Mouse (Mus musculus) right cerebral cortex, postnatal 25 days (tissue): ENCODE results near the gene Dnal4.
"Not testable (repeated sequence)": the region's sequence is repeated elsewhere in the genome, so short reads cannot be mapped to it uniquely, and the experiment has no call there.

ENCODE experiments used
- DNase-seq: peaks from one replicate; pipeline ENCODE4 v3.0.0; 2022

The Dnal4 gene

DNA sequence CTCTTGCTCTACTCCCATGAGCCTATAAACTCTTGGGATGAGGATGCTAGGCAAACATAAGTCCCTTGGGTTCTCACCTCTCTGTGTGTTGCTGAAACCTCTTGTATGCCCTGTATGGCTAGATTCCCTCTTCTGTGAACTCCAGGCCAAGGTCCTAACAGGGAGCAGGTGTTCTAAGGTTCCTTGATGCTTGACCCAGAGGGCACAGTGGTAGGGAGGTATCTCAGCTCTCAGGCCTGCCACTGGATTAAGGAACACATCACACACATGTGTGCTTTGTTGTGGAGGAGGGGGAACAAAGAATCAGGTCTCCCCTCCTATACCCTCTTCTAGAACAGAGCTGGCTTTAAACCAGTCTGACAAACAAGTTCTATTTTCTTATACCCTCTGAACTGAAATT lies at the start of gene Dnal4:
Dnal4 (minus strand) TSS at position 101 of the 400 bp plus-strand sequence.
- no peak for DNase-seq

DNA sequence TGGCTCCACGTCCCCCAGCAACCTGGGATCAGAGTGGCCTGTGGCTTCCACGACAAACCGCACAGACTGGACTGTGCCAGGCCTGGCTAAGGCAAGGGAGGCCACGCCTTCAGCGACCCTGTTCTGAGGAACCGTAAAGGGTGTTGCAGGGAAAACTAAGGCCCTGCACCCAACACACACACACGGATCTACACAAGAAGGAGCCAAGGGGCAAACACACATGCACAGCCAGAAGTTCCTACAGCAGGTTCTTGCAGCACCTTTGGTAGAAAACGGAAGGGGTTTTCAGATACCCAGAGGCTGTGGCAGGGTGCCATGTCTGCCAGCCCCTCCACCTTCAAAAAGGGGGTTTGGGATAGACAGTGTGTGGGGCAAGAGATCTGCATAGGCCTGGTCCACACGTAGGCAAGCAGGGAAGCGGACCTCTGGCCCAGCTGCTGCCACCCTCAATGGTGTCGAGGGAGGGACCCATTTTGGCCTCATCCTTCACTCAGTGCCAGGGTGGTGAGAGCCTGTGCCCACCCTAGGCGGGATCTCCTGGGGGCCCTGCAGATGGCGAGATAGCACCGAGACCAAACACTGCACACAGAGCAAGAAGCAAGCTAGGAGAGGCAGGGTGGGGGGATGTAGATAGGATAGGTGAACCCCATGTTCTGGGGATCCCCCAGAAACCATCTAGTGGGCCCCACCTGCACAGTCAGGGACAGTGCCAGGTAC lies 49.6 kb upstream of the Dnal4 start:
- no peak for DNase-seq

DNA sequence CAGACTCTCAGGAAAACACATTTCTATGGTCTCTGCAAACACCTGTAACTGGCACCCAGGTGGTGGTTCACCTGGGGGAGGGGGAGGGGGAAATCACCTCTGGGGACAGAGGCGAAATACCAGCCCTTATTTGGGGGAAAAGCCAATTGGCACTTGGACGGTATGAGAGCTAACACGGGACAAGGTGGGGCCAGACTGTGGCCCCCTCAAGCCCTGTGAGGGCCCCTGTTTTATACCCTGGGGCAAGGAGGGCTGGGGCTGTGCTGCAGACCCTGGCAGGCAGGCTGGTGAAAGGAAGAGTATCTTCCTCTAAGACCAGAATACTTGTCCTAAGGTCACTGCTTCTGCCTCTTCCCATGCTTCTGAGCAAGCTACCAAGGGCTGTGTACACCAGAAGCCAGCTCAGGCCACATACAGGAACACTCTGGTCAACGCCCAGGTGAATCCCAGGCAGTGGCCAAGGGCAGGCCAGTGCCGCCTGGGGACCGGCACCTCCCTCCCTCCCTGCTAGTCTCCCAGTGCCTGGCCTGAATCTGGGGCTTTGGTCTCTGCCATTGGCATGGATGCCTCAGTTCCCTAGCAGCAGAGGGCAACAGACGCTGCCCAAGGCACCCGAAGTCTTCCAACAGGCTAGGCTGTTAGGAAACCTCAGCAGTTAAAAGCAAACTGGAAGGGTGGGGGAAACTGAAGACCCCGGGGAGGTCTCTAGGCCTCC lies 48.7 kb upstream of the Dnal4 start:
- DNase-seq: no peak

DNA sequence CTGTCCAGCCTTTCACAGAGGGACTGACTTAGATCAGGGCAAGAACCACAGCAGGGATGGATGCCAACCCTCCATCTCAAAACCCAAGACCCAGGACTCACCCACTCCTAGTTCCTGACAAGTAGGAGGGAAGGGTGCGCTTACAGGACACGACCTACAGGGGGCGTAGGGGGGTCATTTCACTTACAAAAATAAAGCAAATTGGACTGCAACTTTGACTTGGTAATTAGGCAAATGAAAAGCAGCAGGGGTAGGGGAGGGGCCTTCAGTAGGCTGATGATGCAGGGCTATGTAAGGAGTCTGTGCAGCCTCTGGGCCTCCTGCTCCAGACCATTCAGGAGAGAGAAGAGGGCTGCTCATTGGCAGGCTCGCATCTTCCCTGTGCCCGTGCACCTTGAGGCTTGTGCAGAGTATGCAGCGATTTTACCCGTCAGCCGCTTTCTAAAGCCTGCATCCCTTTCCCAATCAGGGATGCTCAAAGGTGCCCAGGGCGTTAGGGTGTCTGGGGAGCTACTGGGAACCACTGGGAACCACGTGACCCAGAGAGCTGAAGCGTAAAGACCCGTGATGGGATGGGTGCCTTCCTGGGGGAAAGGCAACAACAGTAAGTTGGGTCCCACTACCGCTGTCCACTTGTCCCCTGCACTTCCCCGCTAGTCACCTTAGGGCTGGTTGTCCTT lies 47.6 kb upstream of the Dnal4 start:
- no peak for DNase-seq

DNA sequence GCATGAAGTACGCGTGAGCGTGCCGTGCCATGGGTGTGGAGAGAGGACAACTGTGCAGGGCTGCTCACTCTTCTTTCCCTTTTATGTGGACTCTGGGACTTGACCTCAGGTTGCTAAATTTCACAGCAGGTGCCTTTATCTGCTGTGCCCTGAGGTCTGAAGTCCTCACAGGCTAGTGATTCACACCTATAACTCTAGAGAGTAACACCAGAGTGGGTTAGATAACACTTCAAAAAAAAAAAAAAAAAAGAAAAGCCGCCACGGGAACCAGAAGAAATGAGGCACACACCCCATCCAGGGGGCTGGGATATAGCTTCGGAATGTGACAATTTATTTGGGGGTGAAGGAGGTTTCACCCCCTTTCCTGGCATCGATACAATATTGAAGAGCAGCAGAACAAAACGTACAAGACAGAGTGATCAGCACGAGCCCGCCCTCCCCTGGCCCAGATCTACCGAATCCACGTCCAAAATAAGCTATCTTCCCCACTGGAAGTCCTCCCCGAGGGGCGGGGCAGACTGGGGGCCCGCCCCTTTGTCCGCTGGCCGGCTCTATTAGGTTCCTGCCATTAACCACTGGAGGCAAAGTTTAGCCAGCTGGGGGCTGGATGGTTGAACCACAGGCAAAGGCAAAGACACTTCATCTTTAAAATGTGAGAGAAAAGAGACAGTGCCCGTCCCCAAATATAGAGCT lies 46.1 kb upstream of the Dnal4 start:
- DNase-seq: no peak

DNA sequence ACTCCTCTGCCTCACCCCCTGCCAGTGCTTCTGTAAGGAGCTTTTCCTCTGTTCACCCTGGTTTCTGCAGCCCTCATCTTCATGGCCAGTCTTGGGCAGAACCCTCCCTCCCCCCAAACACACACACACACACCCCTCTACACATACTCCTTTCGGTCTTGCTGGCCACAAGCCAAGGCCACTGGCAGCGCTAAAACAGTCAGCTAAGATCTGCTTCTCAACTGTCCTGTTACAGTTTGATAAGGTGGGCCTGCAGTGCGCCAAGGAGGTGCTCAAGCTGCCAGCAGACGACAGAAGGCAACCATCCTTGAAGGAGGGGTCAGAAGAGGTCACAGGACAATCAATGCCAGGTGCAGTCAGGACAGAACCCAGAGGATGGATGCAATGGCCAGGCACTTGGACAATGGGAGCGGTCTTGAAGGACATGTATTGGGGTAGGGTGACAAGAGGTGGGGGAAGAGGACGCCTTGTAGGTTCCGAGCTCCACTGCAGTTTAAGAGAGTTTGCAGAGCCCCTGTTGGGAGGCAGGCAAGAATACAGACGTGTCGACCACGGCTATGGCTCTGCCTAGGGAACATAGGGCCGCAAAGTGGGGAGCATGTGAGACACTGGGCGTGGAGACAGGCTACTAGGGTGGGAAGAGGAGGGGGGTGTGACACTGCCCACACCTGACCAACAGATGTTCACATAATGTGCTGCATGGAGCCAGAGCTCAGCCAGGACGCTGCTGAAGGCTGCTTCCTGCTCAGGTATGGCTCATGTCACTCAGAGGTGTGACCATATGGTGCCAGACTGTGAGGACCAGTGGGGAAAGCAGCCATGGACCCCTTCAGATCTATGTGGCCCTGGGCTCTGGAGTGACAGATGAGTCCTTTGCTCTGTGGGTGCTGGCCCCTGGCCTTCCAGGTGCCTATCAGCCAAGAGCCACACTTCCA lies 44.9 kb upstream of the Dnal4 start:
- no peak for DNase-seq

DNA sequence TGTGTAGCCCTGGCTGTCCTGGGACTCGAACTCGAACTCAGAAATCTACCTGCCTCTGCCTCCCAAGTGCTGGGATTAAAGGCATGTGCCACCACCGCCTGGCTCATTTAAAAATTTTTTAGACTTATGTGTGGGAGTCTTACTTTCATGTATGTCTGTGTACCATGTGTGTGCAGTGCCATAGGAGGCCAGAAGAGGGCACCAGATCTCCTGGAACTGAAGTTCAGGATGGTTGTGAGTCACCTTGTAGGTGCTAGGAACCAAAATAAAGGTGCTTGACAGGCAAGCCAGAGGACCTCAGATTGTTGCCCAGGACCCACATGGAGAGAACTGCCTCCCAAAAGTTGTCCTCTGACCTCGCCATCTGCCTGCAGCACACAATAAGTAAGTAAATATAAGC lies 40.7 kb upstream of the Dnal4 start:
- DNase-seq: no peak

DNA sequence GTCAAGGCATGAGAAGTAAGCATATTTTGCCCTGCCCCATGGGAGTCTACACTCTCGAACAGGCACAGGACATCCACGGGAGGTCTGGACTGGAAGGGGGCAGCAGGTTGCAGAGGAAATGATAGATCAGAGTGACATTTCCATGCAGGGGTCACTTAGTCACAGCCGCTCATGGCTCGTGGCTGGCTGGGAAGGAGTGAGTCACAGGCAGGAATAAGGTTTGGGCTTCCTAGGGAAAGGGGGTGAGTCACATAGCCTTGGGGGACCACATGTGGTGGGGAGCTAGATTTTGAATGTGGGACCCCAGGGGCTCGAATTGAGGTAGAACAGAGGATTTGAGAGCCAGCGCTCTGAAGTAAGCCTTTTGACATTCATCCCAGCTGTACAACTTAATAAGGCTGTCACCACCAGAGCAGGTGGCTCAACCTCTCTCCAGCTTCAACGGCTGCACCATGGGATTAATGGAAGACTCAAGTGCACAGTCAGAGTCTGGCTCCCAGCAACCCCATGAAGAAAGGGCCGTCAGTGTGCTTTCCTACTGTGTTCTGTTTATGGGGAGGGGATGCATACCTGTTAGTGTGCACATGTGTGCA lies 36.1 kb upstream of the Dnal4 start:
- DNase-seq: no peak

DNA sequence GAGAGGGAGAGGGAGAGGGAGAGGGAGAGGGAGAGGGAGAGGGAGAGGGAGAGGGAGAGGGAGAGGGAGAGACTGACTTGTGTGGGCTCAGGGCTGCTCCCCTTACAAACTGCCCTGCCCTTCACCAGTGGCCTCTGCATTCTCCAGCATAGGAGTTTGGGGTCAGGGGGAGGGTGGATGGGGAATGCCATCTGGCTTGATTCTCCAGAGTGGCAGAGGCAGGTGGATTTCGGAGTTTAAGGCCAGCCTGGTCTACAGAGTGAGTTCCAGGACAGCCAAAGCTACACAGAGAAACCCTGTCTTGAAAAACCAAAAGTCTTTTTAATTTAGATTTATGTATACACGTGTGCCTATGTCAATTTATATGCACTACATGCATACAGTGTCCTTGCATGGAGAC lies 35.2 kb upstream of the Dnal4 start:
- DNase-seq: not testable (repeated sequence)

DNA sequence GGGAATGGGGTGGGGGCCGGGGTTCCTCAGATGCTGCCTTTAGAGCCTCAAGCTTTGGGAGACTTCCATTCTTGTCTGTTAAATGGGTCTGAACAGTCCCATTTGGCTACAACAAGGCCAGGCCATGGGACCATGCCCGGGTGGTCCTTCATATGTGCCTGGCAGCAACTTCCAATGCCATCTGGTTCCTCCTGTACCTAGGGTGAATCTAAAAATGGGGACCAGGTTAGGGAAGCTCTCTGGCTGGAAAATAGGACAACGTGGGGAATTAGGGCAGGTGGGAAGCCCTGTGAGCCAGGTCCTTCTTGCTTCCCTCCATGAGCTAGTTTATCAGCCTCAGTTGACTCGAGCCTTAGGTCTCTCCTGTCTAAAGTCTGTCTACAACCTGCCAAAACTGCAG lies 33.3 kb upstream of the Dnal4 start:
- DNase-seq: no peak

DNA sequence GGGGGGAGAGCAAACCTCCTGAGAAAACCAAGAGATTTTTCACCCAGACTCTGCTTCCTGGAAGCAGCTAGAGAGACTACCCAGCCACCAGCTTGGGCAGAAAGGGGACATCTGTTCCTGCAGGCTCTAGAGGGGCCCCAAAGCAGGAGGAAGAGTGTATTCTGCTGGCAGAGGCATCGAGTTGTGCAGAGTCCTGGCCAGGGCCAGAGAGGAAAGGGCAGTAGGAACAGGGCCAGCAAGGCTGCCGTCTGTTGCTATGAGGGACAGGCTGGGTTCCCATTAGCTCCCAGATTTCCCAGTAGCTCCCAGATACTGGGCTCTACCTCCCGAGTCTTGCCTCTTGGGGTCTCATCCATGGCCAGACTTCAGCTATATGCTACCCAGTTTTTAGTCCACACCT lies 32.4 kb upstream of the Dnal4 start:
- no peak for DNase-seq

DNA sequence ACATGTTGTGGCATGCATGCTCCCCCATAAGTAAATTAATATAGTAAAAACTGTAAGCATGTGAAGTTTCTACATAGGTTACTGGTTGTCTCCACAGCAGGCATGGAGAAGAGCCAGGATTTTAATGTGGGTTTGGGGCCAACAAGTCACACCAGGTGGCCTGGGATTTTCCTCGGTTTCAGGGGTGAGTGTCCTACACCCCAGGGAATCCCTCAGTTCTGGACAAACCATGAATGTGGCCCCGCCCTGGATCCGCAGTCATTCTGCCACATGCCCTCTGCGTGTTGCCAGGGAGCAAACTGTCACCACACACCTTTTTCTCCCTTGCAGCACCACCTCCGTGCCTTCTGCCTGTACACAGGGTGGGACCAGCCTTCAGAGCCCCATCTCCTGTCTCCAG lies 31.0 kb upstream of the Dnal4 start:
- DNase-seq: no peak

DNA sequence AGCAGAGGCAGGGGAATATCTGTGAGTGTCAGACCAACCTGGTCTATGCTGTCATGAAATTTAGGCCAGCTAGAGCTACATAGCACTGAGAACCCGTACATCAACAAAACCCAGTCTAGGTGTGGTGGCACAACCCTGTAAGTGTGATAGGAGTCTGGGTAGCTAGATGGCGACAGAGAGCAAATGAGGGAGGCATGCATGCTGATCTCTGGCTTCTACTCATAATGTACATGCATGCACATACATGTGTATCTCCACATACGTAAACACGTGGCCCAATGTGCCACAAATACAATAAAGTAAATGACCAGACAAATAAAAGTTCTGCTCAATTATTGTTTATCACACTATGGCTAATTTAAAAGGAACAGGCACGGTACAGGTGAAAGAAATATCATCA lies 30.5 kb upstream of the Dnal4 start:
- no peak for DNase-seq

DNA sequence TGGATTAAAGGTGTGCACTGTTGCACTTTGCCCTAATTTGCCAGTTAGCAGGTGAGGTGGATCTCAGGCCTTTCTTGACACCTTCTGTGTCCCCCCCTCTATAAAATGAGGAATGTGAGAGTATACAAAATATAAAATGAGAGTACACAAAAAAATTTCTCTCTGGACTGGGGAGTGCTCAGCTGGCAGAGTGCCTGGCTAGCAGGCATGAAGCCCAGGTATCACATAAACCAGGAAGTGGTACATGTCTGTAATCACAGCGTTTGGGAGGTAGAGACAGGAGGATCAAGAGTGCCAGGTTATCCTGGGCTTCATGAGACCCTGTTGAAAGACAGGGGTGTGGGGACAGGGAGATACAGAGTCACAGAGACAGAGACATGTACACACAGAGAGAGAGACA lies 29.4 kb upstream of the Dnal4 start:
- DNase-seq: no peak

DNA sequence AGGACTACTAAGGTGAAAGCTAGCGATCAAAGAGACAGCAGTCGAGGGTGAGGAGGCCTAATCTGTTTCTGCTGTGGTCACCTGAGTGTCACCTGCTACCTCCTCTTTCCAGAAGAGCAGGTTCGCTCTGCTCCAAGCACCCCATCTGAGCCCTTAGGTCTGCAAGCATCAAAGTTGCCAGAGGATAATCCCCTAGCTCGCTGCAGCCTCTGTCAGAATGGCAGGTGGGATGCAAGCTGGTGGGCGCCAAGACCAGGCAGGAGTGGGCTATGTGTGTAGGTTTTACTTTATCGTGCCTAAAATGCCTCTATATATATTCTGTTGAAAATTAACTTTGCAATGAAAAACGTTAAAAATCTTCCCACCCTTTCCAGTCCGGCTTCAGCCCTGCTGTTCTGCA lies 27.6 kb upstream of the Dnal4 start:
- no peak for DNase-seq

DNA sequence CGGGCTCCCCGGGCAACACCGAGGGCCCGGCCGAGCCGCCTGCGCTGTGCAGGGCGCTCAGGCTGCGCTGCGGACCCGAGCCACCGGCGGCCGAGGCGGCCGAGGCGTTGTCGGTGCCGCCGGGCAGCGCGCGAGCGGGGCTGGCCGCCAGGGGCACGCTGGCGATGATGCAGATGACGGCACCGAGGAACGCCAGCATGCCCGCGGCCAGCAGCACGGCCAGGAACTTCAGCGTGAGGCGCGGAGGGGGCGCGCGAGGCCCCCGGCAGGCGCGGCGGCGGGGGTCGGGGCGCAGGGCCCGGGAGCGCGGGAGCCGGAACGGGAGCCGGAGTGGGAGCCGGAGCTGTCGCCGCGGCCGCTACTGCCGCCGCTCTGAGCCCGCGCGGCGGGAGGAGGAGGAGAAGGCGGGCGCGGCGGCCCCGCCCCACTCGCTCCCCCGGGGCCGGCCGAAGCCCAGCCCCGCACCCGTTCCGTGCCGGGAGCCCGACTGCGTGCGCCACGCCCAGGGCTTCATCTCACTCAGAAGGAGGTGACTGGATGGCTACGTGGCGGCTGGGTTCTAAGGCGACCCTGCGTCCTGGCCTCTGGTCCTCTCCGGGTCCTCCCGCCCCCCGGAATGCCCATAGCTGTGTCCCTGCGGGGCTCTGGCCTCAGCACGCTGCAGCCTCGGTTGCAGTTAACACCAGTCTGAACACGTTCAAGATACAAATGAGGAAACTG lies 26.9 kb upstream of the Dnal4 start, which contains the start of gene Nptxr:
Nptxr (minus strand) TSS at position 415 of the 720 bp plus-strand sequence.
- DNase-seq: peak; percentile 83

DNA sequence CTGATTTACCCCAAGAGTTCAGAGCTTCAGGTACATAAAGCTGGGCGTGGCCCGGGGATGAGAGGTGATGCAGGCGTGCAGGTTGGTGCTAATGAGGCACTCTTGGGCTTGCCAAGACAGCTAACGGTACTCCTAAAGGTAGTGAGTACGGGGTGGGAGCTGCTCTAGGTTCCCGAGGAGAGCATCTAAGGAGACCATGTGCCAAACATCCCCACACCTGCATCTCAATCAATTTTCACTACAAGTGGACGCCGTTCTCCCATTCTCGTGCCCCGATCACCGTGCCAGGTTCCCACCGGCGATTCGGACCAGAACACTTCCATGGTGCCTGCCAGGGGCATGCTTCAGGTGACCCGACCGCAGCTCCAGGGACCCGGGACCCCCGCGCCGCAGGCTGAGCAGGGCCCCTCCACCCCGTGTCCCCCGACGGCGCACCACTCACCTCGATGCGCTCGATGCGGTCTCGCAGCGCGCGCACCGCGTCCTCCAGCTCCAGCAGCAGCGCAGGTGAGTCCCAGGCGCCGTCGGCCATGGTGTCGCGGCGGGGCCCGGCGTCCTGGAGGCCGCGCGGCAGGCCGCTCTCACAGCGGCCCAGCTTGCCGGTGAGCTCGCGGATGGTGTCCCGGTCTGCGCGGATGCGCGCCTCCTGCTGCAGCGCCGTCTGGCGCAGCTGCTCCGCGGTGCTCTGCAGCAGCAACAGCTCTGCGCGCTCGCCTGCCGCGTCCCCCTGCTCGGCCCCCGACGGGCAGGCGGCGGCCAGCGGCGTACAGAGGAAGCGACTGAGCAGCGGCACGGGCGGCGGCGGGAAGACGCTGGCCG lies 26.1 kb upstream of the Dnal4 start:
- no peak for DNase-seq

DNA sequence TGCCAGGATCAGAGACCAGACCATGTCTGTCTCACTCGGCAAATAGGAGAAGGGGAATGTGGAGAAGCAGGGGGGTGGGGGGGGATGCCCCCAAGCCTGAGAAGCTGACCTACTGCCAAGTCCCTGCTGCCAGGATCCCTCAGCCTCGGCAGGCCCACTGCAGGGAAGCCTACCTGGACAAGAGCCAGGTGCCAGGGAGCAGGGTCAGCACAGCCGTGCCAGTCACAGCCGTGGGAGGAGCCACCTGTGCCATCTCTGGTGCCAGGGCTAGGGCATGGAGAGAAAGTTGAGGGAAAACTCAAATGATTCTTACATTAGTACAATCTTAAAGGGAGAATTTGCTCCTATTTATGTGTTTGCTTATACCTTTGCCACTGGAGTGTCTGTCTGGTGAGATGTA lies 24.7 kb upstream of the Dnal4 start:
- no peak for DNase-seq

DNA sequence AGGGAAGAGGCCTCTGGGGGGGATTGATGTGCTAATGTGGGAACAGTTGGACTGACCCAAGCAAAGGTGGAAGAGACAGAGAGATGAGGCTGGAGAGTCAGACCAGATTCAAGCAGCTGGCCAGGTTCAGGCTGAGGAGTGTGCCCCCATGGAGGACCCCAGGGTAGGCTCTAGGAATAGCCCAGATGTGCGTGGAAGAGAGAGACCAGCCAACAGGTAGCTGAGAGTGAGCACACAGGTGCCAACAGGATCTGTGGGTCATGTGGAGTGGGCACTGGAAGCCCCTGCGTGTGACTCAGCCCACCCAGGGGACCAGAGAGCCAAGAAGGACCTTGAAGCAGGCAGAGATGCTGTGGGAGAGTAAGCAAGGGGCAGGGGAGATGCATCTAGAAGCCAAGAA lies 24.0 kb upstream of the Dnal4 start:
- no peak for DNase-seq

DNA sequence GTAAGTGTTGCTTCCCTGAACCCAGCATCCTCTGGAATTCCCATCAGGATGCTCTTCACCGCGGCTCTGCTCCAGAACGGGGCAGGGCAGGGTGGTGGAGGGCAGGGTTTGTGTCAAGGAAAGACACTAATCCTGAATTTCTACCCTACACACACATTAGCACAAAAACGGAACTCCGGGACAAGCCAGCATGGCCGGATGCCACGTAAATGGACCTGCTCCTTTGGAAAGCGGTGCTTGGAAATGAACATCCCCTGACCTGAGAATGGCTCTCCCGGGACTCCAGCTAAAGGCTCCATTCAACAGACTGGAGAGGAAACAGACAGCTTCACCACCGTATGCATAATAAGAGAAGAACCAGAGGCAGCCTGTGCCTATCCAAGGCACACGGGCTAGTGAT lies 23.1 kb upstream of the Dnal4 start:
- no peak for DNase-seq
